Mouse (Mus musculus) cerebellum, adult 18-20 months (tissue): ENCODE results near the gene Slc25a51.

ENCODE experiments used
- DNase-seq, 2 experiments: peaks; one replicate each; pipeline ENCODE4 v3.0.0; 2021

Slc25a51 gene

GRCm38 (mm10) chr4:45408427-45409132 is at the start of gene Slc25a51:
Gene Slc25a51, minus strand, starts transcription at chr4:45408766.
- peak; percentile 85 to 88 for DNase-seq

- DNase-seq = no peak
These were observed 49.0 kb upstream of the Slc25a51 start for GRCm38 (mm10) chr4:45457543-45457942.

GRCm38 (mm10) chr4:45455001-45455400 is 46.4 kb upstream of the Slc25a51 start:
- no peak for DNase-seq

GRCm38 (mm10) chr4:45453271-45453851 is 44.8 kb upstream of the Slc25a51 start:
- DNase-seq = no peak

GRCm38 (mm10) chr4:45452569-45453111 is 44.1 kb upstream of the Slc25a51 start:
- no peak for DNase-seq

- no peak for DNase-seq
These were observed 40.4 kb upstream of the Slc25a51 start for GRCm38 (mm10) chr4:45449012-45449411.

GRCm38 (mm10) chr4:45448481-45448880 is 39.9 kb upstream of the Slc25a51 start:
- DNase-seq = no peak

- DNase-seq = no peak
These were observed 38.6 kb upstream of the Slc25a51 start for GRCm38 (mm10) chr4:45447196-45447595.

- DNase-seq = no peak
These were observed 36.7 kb upstream of the Slc25a51 start for GRCm38 (mm10) chr4:45445235-45445634.

GRCm38 (mm10) chr4:45444813-45445212 is 36.2 kb upstream of the Slc25a51 start:
- no peak for DNase-seq

- DNase-seq = no peak
These were observed 35.1 kb upstream of the Slc25a51 start for GRCm38 (mm10) chr4:45443652-45444051.

GRCm38 (mm10) chr4:45442237-45442636 is 33.7 kb upstream of the Slc25a51 start:
- DNase-seq = no peak

- no peak for DNase-seq
These were observed 33.2 kb upstream of the Slc25a51 start for GRCm38 (mm10) chr4:45441778-45442177.

GRCm38 (mm10) chr4:45439281-45439680 is 30.7 kb upstream of the Slc25a51 start:
- DNase-seq = no peak

- DNase-seq = no peak
These were observed 28.4 kb upstream of the Slc25a51 start for GRCm38 (mm10) chr4:45437010-45437409.

- DNase-seq = no peak
These were observed 27.9 kb upstream of the Slc25a51 start for GRCm38 (mm10) chr4:45436383-45436913.

GRCm38 (mm10) chr4:45435899-45436298 is 27.3 kb upstream of the Slc25a51 start:
- DNase-seq = no peak

- no peak for DNase-seq
These were observed 26.1 kb upstream of the Slc25a51 start for GRCm38 (mm10) chr4:45434681-45435080.

- DNase-seq = no peak
These were observed 25.5 kb upstream of the Slc25a51 start for GRCm38 (mm10) chr4:45434071-45434470.

- peak in 1 of 2 experiments; percentile 11 for DNase-seq
These were observed 23.2 kb upstream of the Slc25a51 start for GRCm38 (mm10) chr4:45431806-45432205.

- peak; percentile 57 to 65 for DNase-seq
These were observed 22.8 kb upstream of the Slc25a51 start for GRCm38 (mm10) chr4:45431316-45431715.

- DNase-seq = peak; percentile 17 to 28
These were observed 20.9 kb upstream of the Slc25a51 start for GRCm38 (mm10) chr4:45429451-45429850.

GRCm38 (mm10) chr4:45426724-45427457 is 18.3 kb upstream of the Slc25a51 start:
- no peak for DNase-seq
